Mouse (Mus musculus): Measurements from ENCODE around the gene Tmcc2. TPM values are rescaled to one million over a fixed set of nuclear protein-coding genes. Genes with fewer than 3 reads are reported as not detected.
A peak's percentile ranks its signal among the peaks of the same experiment; 100 is the strongest.

Tmcc2 gene
- polyA plus RNA-seq, 1 experiment from 2014 or later: 26.1 TPM

DNA sequence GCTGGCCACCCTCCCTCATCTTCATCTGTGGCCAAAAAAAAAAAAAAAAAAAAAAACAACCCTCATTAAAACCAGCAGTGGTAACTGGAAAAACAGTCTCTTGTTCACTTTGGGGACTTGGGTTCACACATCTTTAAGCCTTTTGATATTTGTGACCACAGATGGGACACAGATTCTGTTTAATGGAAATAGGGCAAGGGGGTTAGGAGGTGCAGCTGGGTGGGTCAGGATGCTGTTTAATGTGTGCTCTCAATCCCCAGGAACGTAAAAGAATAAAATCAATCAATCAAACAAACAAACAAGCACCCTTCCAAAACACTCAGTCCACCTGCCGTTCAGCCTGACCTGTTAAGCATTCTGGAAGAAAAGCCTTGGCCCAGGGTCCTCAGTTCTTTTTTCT is 57.9 kb downstream of the Tmcc2 start:
- WGBS: 3% methylated on average over 2 of the region's 2 CpGs
- Histone ChIP-seq H3K4me3 (replicated peaks) (no peak overlapping the region), H3K9me3 (no peaks in the 10 kb centered on the region), H3K27ac (peak overlapping the region; percentile 89), H3K4me1 (replicated peaks) (peaks cover 95% of the 10 kb centered on the region), H3K9ac (replicated peaks) (0 out of 2 replicates have a peak overlapping the region, but pooled peaks have one; percentile 34), H3K27me3 (no peaks in the 10 kb centered on the region), H3K36me3 (peaks cover 41% of the 10 kb centered on the region), H3K4me2 (replicated peaks) (no peak overlapping the region)
- ATAC-seq: no peak

DNA sequence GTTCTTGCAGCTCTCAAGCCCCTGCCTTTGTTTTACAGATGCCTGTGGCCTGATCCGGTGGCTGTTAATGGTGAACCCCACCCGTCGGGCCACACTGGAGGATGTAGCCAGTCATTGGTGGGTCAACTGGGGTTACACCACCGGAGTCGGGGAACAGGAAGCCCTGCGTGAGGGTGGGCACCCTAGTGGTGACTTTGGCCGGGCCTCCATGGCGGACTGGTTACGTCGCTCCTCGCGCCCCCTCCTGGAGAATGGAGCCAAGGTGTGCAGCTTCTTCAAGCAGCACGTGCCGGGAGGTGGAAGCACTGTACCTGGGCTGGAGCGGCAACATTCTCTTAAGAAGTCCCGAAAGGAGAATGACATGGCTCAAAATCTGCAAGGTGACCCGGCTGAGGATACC is 59.8 kb downstream of the Tmcc2 start:
- no peak for ATAC-seq
- no peak overlapping the region for H3K4me2 ChIP-seq (replicated peaks)
- H3K4me1 ChIP-seq (replicated peaks): peaks cover 97% of the 10 kb centered on the region
- peaks cover 58% of the 10 kb centered on the region for H3K36me3 ChIP-seq
- 82% methylated on average over 17 of the region's 17 CpGs for WGBS
- H3K9me3 ChIP-seq: no peaks in the 10 kb centered on the region
- H3K9ac ChIP-seq (replicated peaks): no peak overlapping the region
- H3K27me3 ChIP-seq: no peaks in the 10 kb centered on the region
- no peak overlapping the region for H3K4me3 ChIP-seq (replicated peaks)
- H3K27ac ChIP-seq: peak overlapping the region; percentile 89

DNA sequence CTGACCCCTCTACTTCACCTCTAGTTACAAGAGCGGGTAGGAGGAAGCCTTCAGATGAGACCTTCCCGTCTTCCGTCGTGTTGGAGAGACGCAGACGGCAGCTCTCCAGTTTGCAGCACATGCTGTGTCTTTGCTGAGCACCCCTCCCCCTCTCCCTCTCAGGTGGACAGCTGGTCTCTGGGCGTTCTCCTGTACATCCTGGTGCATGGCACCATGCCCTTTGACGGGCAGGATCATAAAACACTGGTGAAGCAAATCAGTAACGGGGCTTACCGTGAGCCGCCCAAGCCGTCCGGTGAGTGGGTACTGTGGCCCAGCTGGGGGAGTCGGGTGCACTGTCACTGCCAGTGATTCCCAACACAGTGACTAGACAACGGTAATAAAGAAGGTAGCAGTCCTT is 60.7 kb downstream of the Tmcc2 start:
- 46% methylated on average over 15 of the region's 15 CpGs for WGBS
- H3K9me3 ChIP-seq: no peaks in the 10 kb centered on the region
- no peak overlapping the region for H3K4me3 ChIP-seq (replicated peaks)
- no peaks in the 10 kb centered on the region for H3K27me3 ChIP-seq
- H3K27ac ChIP-seq: peak overlapping the region; percentile 89
- peaks cover 60% of the 10 kb centered on the region for H3K36me3 ChIP-seq
- ATAC-seq: no peak
- H3K4me2 ChIP-seq (replicated peaks): no peak overlapping the region
- H3K9ac ChIP-seq (replicated peaks): no peak overlapping the region; the same call in 1 of the 2 replicates
- H3K4me1 ChIP-seq (replicated peaks): peaks cover 97% of the 10 kb centered on the region

DNA sequence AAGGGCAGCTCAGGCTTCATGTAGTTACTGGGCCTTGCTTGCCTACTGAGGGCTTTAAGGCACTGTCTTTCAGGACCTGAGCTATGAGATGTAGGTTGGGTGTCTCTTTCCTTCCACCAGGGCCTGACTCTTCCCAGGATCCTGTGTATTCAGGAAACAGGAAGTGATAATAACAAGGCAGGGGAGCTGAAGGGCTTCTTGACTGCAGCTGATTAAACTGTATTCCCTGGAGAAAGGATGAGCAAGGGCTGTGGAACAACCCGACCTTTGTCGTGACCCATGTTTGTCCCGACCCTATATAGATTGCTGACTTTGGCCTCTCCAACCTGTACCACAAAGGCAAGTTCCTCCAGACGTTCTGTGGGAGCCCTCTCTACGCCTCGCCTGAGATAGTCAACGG is 61.4 kb downstream of the Tmcc2 start:
- H3K4me1 ChIP-seq (replicated peaks): peaks cover 96% of the 10 kb centered on the region
- no peak for ATAC-seq
- H3K4me2 ChIP-seq (replicated peaks): no peak overlapping the region
- no peaks in the 10 kb centered on the region for H3K9me3 ChIP-seq
- peaks cover 66% of the 10 kb centered on the region for H3K36me3 ChIP-seq
- no peak overlapping the region for H3K4me3 ChIP-seq (replicated peaks)
- H3K27ac ChIP-seq: peak overlapping the region; percentile 89
- 88% methylated on average over 7 of the region's 7 CpGs for WGBS
- no peak overlapping the region; the same call in 1 of the 2 replicates for H3K9ac ChIP-seq (replicated peaks)
- H3K27me3 ChIP-seq: no peaks in the 10 kb centered on the region

DNA sequence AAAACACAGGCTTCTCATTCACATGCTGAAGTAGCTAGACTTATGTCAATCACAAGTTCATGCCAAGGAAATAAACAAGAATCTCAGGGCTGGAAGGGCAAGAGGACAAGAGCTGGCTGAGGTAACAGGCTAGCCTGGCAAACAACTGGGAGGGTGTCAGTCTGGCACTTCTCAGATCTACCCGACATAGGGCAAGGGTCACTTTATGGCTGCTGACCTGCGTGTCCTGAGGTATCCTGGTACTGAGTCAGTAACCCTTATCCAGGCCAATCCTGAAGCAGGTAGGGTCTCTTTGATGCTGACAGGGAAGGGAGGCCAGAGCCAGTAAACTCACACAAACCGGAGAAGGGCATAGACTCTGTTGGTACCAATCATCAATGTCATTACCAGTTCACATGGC is 62.5 kb downstream of the Tmcc2 start:
- ATAC-seq: no peak
- Histone ChIP-seq H3K27me3 (no peaks in the 10 kb centered on the region), H3K36me3 (peaks cover 67% of the 10 kb centered on the region), H3K9me3 (no peaks in the 10 kb centered on the region), H3K4me2 (replicated peaks) (no peak overlapping the region), H3K4me1 (replicated peaks) (peaks cover 96% of the 10 kb centered on the region), H3K27ac (0 out of 2 replicates have a peak overlapping the region, but pooled peaks have one; percentile 47), H3K4me3 (replicated peaks) (no peak overlapping the region), H3K9ac (replicated peaks) (no peak overlapping the region)
- 88% methylated on average over 3 of the region's 3 CpGs for WGBS

DNA sequence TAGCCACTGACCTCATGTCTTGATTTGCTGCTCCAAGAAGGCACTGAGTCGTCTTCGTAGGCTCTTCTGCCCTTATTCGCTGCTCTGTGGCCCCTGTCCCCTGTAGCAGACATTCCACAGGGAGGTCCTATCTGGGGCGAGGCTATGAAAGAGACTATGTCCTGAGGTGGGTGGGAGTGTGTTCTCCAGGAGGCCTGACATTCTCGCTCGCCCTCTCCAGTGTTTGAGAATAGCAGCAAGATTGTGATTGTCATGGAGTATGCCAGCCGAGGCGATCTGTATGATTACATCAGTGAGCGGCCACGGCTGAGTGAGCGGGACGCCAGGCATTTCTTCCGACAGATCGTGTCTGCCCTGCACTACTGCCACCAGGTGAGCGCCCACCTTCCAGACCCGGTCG is 63.6 kb downstream of the Tmcc2 start:
- H3K4me2 ChIP-seq (replicated peaks): no peak overlapping the region
- H3K9me3 ChIP-seq: no peaks in the 10 kb centered on the region
- H3K27me3 ChIP-seq: no peaks in the 10 kb centered on the region
- peaks cover 65% of the 10 kb centered on the region for H3K36me3 ChIP-seq
- H3K9ac ChIP-seq (replicated peaks): 0 out of 2 replicates have a peak overlapping the region, but pooled peaks have one; percentile 24
- ATAC-seq: no peak
- H3K27ac ChIP-seq: peak overlapping the region; percentile 81
- 77% methylated on average over 17 of the region's 17 CpGs for WGBS
- H3K4me3 ChIP-seq (replicated peaks): no peak overlapping the region
- H3K4me1 ChIP-seq (replicated peaks): peaks cover 96% of the 10 kb centered on the region

DNA sequence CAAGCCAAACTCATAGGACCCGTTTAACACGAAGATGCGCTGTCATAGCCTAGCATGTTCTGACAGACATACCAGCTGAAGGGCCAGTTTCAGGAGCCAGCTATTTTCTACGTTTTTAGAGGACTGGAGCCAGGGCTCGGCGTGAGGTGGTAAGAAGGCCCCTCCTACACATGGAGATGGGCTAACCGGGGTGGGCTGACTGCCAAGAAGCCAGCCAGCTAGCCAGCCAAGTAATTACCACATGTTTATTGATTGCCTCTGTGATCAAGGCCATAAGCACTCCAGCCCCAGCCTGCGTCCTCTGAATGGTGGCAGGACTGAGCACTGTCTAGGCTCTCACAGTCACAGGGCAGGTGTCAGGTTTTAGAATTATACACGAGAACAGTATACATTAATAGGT is 64.3 kb downstream of the Tmcc2 start:
- no peak for ATAC-seq
- H3K4me2 ChIP-seq (replicated peaks): no peak overlapping the region; the same call in 1 of the 2 replicates
- H3K27ac ChIP-seq: peak overlapping the region; percentile 81
- 48% methylated on average over 9 of the region's 9 CpGs for WGBS
- H3K36me3 ChIP-seq: peaks cover 58% of the 10 kb centered on the region
- peaks cover 96% of the 10 kb centered on the region for H3K4me1 ChIP-seq (replicated peaks)
- no peak overlapping the region for H3K4me3 ChIP-seq (replicated peaks)
- peak overlapping the region; percentile 32; the same call in 1 of the 2 replicates for H3K9ac ChIP-seq (replicated peaks)
- H3K27me3 ChIP-seq: no peaks in the 10 kb centered on the region
- no peaks in the 10 kb centered on the region for H3K9me3 ChIP-seq

DNA sequence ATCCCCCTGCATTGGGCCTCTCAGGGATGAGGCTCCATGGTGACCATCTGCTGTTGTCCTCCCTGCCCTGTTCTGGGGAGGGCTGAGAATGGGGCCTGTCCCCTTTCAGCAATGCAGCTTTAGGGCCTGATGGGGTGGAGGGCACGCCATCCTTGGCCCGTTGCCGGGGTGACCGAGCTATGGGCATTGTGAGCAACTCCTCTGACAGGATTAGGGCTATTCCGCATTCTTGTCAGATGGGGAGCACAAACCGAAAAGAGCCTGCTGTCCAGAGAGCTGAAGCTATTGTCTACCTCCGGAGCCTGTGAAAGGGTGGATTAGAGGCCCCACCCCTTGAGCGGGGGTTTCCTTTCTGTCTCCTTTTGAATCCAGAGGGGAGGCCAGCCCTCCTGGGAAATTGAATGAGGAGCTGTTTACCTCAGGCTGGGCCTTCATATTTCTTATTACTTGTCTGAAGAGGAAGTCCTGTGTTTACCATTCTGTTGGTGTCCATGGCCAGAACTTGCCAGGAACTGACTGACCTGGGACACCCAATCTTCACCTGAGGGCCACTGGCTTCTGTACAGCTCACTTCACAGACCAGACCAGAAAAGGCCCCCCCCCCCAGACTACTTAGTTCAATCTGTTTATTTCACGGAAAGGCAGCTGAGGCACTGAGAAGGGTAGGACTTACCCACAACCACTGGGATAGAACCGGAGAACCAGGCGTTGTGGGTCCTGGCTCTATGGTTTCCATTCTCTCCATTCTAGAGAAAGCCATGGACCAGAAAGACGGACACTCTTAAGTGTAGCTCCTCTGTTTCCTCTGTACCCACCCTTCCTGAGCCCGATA is 68.2 kb downstream of the Tmcc2 start:
- H3K9me3 ChIP-seq: no peaks in the 10 kb centered on the region
- H3K4me3 ChIP-seq (replicated peaks): peak overlapping the region; percentile 11
- peak overlapping the region; percentile 78 for H3K4me2 ChIP-seq (replicated peaks)
- H3K27ac ChIP-seq: peak overlapping the region; percentile 98
- 2% methylated on average over 13 of the region's 13 CpGs for WGBS
- H3K9ac ChIP-seq (replicated peaks): peak overlapping the region; percentile 52
- H3K27me3 ChIP-seq: no peaks in the 10 kb centered on the region
- H3K36me3 ChIP-seq: peaks cover 23% of the 10 kb centered on the region
- peaks cover 99% of the 10 kb centered on the region for H3K4me1 ChIP-seq (replicated peaks)
- ATAC-seq: peak; percentile 95

DNA sequence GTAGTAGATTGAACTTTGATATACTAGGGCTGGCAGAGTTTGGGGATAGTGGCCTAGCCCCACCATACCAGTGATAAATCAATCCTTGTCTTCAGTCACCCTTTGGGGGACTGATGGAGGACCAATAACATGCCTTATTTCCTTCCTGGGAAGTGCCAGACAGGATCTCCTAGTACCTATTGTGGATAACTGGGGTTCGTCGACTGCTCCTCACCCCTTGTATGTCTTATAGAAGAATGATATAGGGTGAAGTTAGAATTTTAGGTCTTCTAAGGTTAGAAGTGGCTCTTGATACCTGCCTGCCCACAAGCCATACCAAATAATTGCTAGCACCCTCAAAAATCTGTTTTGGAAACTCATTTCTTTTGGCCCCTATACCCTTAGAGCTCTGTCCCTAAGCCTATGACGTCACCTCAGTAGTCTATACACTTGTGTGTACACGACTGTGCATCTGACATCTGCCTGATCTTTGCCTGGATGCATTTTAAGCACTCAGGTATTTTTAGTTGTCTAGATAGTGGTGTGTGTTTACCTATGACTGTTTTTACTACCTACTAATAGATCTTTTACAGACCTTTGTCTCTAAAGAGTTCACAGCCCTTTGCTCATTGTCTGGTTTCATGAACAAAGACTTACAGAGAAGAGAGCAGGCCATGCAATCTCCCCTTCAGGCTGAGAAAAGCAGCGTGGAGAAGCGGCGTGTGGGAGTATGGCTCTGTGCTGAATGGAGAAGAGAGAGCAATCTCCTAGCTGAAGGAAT is 69.1 kb downstream of the Tmcc2 start:
- Histone ChIP-seq H3K4me1 (replicated peaks) (peaks cover 99% of the 10 kb centered on the region), H3K4me3 (replicated peaks) (0 out of 2 replicates have a peak overlapping the region, but pooled peaks have one; percentile 0), H3K27ac (peak overlapping the region; percentile 98), H3K4me2 (replicated peaks) (peak overlapping the region; percentile 78), H3K9ac (replicated peaks) (peak overlapping the region; percentile 52), H3K9me3 (no peaks in the 10 kb centered on the region), H3K36me3 (peaks cover 14% of the 10 kb centered on the region), H3K27me3 (no peaks in the 10 kb centered on the region)
- WGBS: 23% methylated on average over 7 of the region's 7 CpGs
- ATAC-seq: no peak

DNA sequence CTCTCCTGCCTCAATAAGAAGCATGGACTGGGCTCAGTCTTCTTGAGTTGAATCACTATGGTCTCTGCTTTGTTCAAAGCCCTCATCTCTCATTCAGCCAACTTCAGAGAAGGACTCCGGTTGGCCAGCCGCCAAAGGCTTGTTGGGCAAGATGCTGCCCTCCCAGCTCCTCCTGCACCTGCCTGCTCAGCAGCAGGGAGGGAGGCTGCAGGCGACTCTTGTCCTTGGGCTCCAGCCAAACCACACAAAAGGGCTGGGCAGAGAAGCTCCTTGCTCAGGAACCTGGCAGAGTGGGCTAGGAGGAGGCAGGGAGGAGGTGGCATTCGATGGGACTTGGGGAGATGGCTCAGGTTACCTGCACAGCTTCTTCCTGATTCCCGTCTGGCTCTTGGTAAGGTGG is 71.8 kb downstream of the Tmcc2 start:
- H3K4me2 ChIP-seq (replicated peaks): peak overlapping the region; percentile 78
- peak overlapping the region; percentile 90 for H3K4me3 ChIP-seq (replicated peaks)
- peaks cover 85% of the 10 kb centered on the region for H3K4me1 ChIP-seq (replicated peaks)
- peaks cover 5% of the 10 kb centered on the region; the same call in 1 of the 2 replicates for H3K27me3 ChIP-seq
- H3K9ac ChIP-seq (replicated peaks): peak overlapping the region; percentile 94
- no peaks in the 10 kb centered on the region for H3K9me3 ChIP-seq
- no peaks in the 10 kb centered on the region for H3K36me3 ChIP-seq
- H3K27ac ChIP-seq: peak overlapping the region; percentile 98
- peak; percentile 0; the same call in 1 of the 2 replicates for ATAC-seq
- WGBS: 24% methylated on average over 5 of the region's 5 CpGs

DNA sequence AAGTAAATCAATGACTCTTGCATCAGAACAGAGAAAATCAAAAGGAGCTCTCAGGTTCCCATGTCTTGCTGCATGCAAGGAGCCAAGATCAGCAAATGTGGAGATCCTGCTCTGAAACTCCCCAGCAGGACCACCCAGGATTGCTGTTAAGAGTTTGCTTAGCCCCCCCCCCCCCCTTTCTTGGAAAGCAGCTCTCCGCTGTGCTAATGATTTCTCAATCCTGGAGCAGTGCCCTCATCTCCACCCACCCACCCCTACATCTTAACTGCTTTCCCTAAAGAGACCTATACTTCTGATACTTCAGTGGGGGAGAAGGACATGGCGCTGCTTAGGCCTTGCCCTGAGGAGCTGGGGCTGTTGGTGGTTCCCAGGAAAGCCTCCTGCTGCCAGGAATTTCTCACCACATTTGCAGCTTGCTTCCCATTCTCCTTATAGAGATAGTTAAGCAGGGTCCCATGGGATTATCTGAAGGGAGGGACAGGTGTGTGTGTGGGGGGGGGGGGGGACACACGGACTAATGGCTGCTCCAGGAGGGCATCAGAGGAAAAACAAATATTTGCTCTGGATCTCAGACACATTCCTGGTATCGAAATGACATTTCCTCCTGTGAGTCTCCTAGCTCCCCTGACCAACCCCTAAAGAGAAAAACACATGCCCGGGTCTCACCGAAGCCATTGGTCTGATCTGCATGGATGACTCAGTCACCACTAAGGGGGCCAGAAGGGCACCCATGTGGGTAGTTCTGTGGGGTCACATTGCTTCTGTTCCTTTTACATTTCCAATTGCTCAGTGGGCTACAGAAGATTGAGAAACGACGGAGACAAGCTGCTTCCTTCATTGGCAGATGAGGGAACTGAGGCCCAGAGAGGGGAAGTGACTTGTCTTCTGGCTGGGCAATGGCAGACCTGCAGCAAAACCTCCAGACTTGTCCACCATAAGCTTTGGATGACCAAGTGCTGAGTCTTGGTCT is 72.9 kb downstream of the Tmcc2 start:
- Histone ChIP-seq H3K36me3 (no peaks in the 10 kb centered on the region), H3K27me3 (peaks cover 6% of the 10 kb centered on the region; the same call in 1 of the 2 replicates), H3K4me3 (replicated peaks) (peak overlapping the region; percentile 90), H3K27ac (peak overlapping the region; percentile 98), H3K9me3 (no peaks in the 10 kb centered on the region), H3K4me1 (replicated peaks) (peaks cover 74% of the 10 kb centered on the region), H3K4me2 (replicated peaks) (peak overlapping the region; percentile 78), H3K9ac (replicated peaks) (peak overlapping the region; percentile 94)
- 7% methylated on average over 7 of the region's 8 CpGs for WGBS
- no peak for ATAC-seq
